Mouse (Mus musculus): ENCODE measurements around the gene Fgf6.

DNA sequence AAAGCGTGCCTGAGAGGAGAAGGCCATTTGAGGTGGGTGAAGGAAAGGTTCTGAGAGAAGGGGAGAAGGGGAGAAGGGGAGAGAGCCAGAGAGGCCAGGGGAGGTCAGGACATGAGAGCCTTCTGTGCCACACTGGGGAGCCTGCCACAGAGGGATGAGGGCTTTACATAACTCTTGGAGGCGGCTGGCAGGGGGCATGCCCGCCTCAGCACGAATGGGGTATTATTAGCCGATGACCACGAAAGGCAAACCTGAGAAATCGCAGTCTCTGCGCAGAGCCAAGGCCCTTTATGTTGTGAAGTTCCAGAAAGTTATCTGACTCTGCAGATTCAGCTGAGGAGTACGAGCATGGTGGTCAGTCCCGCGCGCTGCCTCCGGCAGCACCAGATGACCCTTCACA lies 5.4 kb upstream of the Fgf6 start:
- TF ChIP-seq POLR2A (IDR thresholded peaks at IDR 0.05; ENCODE audit: borderline replicate concordance, extremely low read depth, insufficient read depth, insufficient read length, poor library complexity, severe bottlenecking) (no peak), CTCF (IDR thresholded peaks at IDR 0.05; ENCODE audit: borderline replicate concordance, extremely low read depth, insufficient read depth, insufficient read length) (no peak)
